Mouse (Mus musculus): ENCODE measurements around the gene Galnt9. TPM values are rescaled to one million over a fixed set of nuclear protein-coding genes. Genes with fewer than 3 reads are reported as not detected.

Galnt9 gene
- total and polyA plus RNA-seq, 2 experiments, result 0.05 TPM; not detected in 1

DNA sequence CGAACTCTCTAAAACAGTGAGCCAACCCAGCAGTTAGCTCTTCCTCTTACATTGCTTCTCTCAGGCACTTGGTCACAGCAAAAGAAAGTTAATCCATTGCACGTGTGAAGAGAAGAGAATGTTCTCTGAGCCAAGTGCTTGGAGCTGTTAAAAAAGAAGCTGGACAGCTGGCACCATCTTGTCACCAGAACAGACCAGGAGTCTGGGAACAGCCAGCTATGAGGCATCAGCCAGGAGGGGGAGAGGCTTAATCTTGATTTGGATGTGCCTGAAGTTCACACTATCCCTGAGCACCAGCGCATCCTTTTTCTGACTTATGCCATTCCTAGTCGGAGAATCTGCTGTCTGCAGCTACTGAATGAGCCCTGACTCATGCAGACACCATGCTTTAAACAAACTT, 30.4 kb upstream of the Galnt9 start:
- Histone ChIP-seq H3K4me1 (ENCODE audit: control insufficient read depth, insufficient read depth, low read length) (no peaks in the 10 kb centered on the region), H3K79me2 (ENCODE audit: control insufficient read depth, insufficient read depth, low read length) (no peaks in the 10 kb centered on the region), H3K9ac (ENCODE audit: low read depth, low read length) (no peak overlapping the region), H3K27ac (replicated peaks; ENCODE audit: insufficient read depth, low read depth, low read length) (no peak overlapping the region), H3K27me3 (ENCODE audit: control insufficient read depth, insufficient read depth, low read length) (no peaks in the 10 kb centered on the region), H3K36me3 (ENCODE audit: control insufficient read depth, insufficient read depth, low read length) (no peaks in the 10 kb centered on the region), H3K4me3 (ENCODE audit: insufficient read depth, low read depth, low read length) (no peak overlapping the region)
- TF ChIP-seq POLR2A (IDR thresholded peaks at IDR 0.05; ENCODE audit: extremely low read depth, insufficient read depth, low read length) (no peak), CTCF (IDR thresholded peaks at IDR 0.05; ENCODE audit: low read depth, low read length) (no peak)
- no peak for DNase-seq (ENCODE audit: extremely low read depth, low read depth, low spot score)
- WGBS, result 77% methylated on average over 4 of the region's 4 CpGs

DNA sequence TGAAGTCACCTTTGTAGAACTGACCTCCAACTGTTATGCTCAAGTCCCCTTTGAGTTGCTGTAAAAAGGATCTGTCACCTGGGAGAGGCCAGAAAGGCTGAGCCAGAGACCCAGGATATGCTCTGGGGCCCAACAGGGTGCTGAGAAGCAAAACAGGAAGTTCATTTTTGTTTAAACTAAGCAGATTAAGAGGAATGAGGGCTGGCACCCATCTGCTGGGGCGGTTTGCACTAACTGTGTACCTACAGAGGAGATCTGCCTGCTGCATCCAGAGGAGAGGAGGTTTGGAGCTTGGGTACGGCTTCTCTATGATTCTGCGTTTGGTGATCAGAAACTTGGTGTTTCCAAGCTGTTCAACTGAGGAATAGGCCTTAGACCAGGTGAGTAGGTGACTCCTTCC, 29.5 kb upstream of the Galnt9 start:
- Histone ChIP-seq H3K4me1 (ENCODE audit: control insufficient read depth, insufficient read depth, low read length) (no peaks in the 10 kb centered on the region), H3K9ac (ENCODE audit: low read depth, low read length) (no peak overlapping the region), H3K79me2 (ENCODE audit: control insufficient read depth, insufficient read depth, low read length) (no peaks in the 10 kb centered on the region), H3K4me3 (ENCODE audit: insufficient read depth, low read depth, low read length) (no peak overlapping the region), H3K27ac (replicated peaks; ENCODE audit: insufficient read depth, low read depth, low read length) (no peak overlapping the region), H3K36me3 (ENCODE audit: control insufficient read depth, insufficient read depth, low read length) (no peaks in the 10 kb centered on the region), H3K27me3 (ENCODE audit: control insufficient read depth, insufficient read depth, low read length) (no peaks in the 10 kb centered on the region)
- TF ChIP-seq POLR2A (IDR thresholded peaks at IDR 0.05; ENCODE audit: extremely low read depth, insufficient read depth, low read length), result no peak
- TF ChIP-seq CTCF (IDR thresholded peaks at IDR 0.05; ENCODE audit: low read depth, low read length), result no peak
- WGBS, result 73% methylated on average over 3 of the region's 3 CpGs
- no peak for DNase-seq (ENCODE audit: extremely low read depth, low read depth, low spot score)

- no peak overlapping the region for H3K9ac ChIP-seq (ENCODE audit: low read depth, low read length)
- 60% methylated on average over 4 of the region's 4 CpGs for WGBS
- no peaks in the 10 kb centered on the region for H3K36me3 ChIP-seq (ENCODE audit: control insufficient read depth, insufficient read depth, low read length)
- H3K4me3 ChIP-seq (ENCODE audit: insufficient read depth, low read depth, low read length), result no peak overlapping the region
- no peaks in the 10 kb centered on the region for H3K4me1 ChIP-seq (ENCODE audit: control insufficient read depth, insufficient read depth, low read length)
- H3K27me3 ChIP-seq (ENCODE audit: control insufficient read depth, insufficient read depth, low read length), result no peaks in the 10 kb centered on the region
- TF ChIP-seq CTCF (IDR thresholded peaks at IDR 0.05; ENCODE audit: low read depth, low read length), result no peak
- no peak for TF ChIP-seq POLR2A (IDR thresholded peaks at IDR 0.05; ENCODE audit: extremely low read depth, insufficient read depth, low read length)
- H3K27ac ChIP-seq (replicated peaks; ENCODE audit: insufficient read depth, low read depth, low read length), result no peak overlapping the region
- no peaks in the 10 kb centered on the region for H3K79me2 ChIP-seq (ENCODE audit: control insufficient read depth, insufficient read depth, low read length)
- no peak for DNase-seq (ENCODE audit: extremely low read depth, low read depth, low spot score)
These were observed 27.8 kb upstream of the Galnt9 start for GRCm38 (mm10) chr5:110516390-110516789.

- H3K9ac ChIP-seq (ENCODE audit: low read depth, low read length), result no peak overlapping the region
- H3K27me3 ChIP-seq (ENCODE audit: control insufficient read depth, insufficient read depth, low read length), result no peaks in the 10 kb centered on the region
- no peak overlapping the region for H3K4me3 ChIP-seq (ENCODE audit: insufficient read depth, low read depth, low read length)
- WGBS, result 53% methylated on average over 14 of the region's 14 CpGs
- no peaks in the 10 kb centered on the region for H3K79me2 ChIP-seq (ENCODE audit: control insufficient read depth, insufficient read depth, low read length)
- no peak for DNase-seq (ENCODE audit: extremely low read depth, low read depth, low spot score)
- H3K27ac ChIP-seq (replicated peaks; ENCODE audit: insufficient read depth, low read depth, low read length), result no peak overlapping the region
- no peaks in the 10 kb centered on the region for H3K4me1 ChIP-seq (ENCODE audit: control insufficient read depth, insufficient read depth, low read length)
- no peak for TF ChIP-seq POLR2A (IDR thresholded peaks at IDR 0.05; ENCODE audit: extremely low read depth, insufficient read depth, low read length)
- no peak for TF ChIP-seq CTCF (IDR thresholded peaks at IDR 0.05; ENCODE audit: low read depth, low read length)
- H3K36me3 ChIP-seq (ENCODE audit: control insufficient read depth, insufficient read depth, low read length), result no peaks in the 10 kb centered on the region
These were observed 25.9 kb upstream of the Galnt9 start for GRCm38 (mm10) chr5:110518086-110518783.

GRCm38 (mm10) chr5:110520974-110521373, 23.2 kb upstream of the Galnt9 start:
- H3K27me3 ChIP-seq (ENCODE audit: control insufficient read depth, insufficient read depth, low read length), result no peaks in the 10 kb centered on the region
- no peaks in the 10 kb centered on the region for H3K79me2 ChIP-seq (ENCODE audit: control insufficient read depth, insufficient read depth, low read length)
- H3K9ac ChIP-seq (ENCODE audit: low read depth, low read length), result no peak overlapping the region
- no peak overlapping the region for H3K4me3 ChIP-seq (ENCODE audit: insufficient read depth, low read depth, low read length)
- no peak for TF ChIP-seq CTCF (IDR thresholded peaks at IDR 0.05; ENCODE audit: low read depth, low read length)
- no peak for TF ChIP-seq POLR2A (IDR thresholded peaks at IDR 0.05; ENCODE audit: extremely low read depth, insufficient read depth, low read length)
- H3K36me3 ChIP-seq (ENCODE audit: control insufficient read depth, insufficient read depth, low read length), result no peaks in the 10 kb centered on the region
- H3K4me1 ChIP-seq (ENCODE audit: control insufficient read depth, insufficient read depth, low read length), result no peaks in the 10 kb centered on the region
- 86% methylated on average over 4 of the region's 4 CpGs for WGBS
- H3K27ac ChIP-seq (replicated peaks; ENCODE audit: insufficient read depth, low read depth, low read length), result no peak overlapping the region
- DNase-seq (ENCODE audit: extremely low read depth, low read depth, low spot score), result no peak

DNA sequence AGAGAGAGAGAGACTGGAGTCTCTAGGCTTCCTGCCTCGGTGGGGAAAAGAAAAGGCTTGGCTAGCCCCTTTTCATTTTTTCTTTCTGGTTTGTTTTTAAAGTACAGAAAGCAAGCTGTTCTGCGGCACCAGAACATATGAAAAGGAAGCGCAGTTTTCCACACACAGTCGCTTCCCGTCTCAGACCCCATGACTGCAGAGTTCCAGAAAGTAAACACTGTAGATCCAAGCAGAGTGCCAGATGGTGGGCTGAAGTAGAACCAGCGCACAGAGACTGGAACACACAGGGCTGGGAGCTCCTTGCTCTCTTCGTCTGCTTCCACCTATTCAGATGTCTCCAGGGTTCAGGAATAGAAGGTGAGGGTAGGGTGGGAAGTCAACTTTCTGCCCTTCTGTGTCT, 22.3 kb upstream of the Galnt9 start:
- Histone ChIP-seq H3K79me2 (ENCODE audit: control insufficient read depth, insufficient read depth, low read length) (no peaks in the 10 kb centered on the region), H3K27ac (replicated peaks; ENCODE audit: insufficient read depth, low read depth, low read length) (no peak overlapping the region), H3K27me3 (ENCODE audit: control insufficient read depth, insufficient read depth, low read length) (no peaks in the 10 kb centered on the region), H3K9ac (ENCODE audit: low read depth, low read length) (no peak overlapping the region), H3K4me3 (ENCODE audit: insufficient read depth, low read depth, low read length) (no peak overlapping the region), H3K36me3 (ENCODE audit: control insufficient read depth, insufficient read depth, low read length) (no peaks in the 10 kb centered on the region), H3K4me1 (ENCODE audit: control insufficient read depth, insufficient read depth, low read length) (no peaks in the 10 kb centered on the region)
- no peak for DNase-seq (ENCODE audit: extremely low read depth, low read depth, low spot score)
- TF ChIP-seq POLR2A (IDR thresholded peaks at IDR 0.05; ENCODE audit: extremely low read depth, insufficient read depth, low read length) (no peak), CTCF (IDR thresholded peaks at IDR 0.05; ENCODE audit: low read depth, low read length) (no peak)
- 46% methylated on average over 7 of the region's 7 CpGs for whole genome bisulfite sequencing
